Mouse (Mus musculus) spleen, adult 2 months (tissue): Measurements from ENCODE around the gene Camta1.

Experiments
- CTCF ChIP-seq: fragments of 200-500 bp; IDR thresholded peaks from 2 replicates; pipeline ENCODE4 v1.5.1; 2011; ENCODE audit warnings: mild to moderate bottlenecking, inconsistent platforms; ENCODE audit not compliant: insufficient read depth, insufficient read length, insufficient replicate concordance; ENCODE audit errors: extremely low read depth
- POLR2A ChIP-seq: fragments of 200-500 bp; IDR thresholded peaks from 2 replicates; pipeline ENCODE4 v1.6.1; 2011; ENCODE audit warnings: low read depth, low read length, inconsistent platforms

DNA sequence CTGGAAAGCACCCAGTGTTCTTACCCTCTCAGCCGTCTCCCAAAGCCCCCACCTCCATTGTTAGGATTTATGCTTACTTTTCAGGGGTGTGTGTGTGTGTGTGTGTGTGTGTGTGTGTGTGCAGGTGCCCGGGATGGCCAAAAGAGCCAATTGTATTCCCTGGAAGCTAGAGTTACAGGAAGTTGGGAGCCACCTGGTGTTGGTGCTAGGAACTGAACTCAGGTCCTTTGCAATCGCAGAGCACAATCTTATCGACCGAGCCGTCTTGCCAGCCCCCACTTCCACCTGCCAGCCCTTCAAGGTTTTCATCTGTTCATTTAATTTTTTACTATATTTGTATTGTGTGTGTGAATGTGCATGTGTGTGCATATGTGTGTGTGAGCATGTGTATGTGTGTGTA lies 31.6 kb upstream of the Camta1 start:
- TF ChIP-seq CTCF (no peak), POLR2A (no peak)
